Mouse (Mus musculus): ENCODE data around the gene Rin3.

The Rin3 gene

GRCm38 (mm10) chr12:102372322-102372721 lies 89.5 kb downstream of the Rin3 start:
- 80% methylated on average over 3 of the region's 3 CpGs for WGBS

DNA sequence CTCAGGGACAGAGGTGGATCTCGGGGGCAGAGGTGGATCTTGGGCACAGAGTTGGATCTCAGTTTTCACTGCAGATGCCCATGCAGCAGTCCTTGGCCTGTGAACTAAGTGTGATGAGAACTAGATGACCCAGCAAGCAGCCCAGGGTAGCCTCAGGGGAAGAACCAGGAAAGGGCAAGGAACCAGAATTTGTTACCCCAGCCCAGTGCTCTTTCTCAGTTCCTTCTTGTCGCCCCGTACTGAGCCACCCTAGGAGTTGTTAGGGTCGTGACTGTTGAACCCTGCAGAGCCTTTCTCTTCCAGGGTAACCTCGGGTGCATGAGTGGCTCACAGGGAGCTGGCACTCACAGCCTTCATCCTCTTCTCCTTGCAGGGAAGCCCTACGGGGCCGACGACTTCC lies 99.3 kb downstream of the Rin3 start:
- 77% methylated on average over 8 of the region's 8 CpGs for WGBS

DNA sequence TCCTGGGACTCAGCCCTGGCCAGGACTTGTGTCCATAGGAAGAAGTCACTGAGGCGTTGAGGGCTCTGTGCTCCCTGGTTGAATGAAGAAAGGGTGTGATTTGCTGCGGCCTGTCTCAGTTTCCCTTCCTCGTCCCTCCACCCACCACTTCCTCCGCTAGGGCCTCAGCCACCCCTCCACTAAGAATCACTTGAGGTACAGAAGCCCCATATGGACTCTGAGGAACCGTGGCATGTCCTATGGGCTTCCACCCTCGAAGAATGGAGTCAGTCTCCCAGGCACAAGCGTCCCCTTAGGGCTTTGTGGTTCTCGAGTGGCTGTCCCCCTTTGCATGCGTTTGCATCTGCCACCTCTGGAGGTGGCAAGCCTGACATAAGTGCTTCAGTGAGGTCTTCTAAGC lies 100.4 kb downstream of the Rin3 start:
- WGBS: 86% methylated on average over 9 of the region's 9 CpGs

- WGBS: 25% methylated on average over 3 of the region's 3 CpGs
These were observed 102.0 kb downstream of the Rin3 start for GRCm38 (mm10) chr12:102384819-102385218.

DNA sequence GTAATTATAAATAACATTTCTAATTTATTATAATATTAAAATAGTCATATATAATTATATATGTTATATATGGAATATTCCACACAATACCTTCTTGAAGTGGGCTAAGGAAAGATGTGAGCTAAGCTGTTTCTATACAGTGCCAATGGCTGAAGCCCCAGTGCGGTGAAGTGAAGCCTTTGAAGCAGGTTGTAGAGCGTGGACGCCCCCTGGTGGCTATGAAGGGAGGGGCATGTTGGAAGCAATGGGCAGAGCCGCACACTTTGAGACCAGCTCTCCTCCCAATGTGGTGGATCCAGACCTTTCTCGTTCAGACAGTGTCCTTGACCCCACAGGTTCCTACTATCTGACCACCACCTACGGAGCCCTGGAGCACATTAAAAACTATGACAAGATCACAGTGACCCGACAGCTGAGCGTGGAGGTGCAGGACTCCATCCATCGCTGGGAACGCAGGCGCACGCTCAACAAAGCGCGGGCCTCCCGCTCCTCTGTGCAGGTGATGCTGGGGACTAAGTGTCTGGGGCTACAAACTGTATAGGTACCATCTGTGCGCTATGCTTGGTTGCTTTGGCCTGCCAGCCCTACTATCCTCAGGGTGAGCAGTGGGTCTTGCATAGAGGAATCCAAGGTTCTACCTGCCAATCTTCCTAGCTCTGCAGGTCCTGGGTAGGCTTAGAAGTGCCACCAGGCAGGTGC lies 104.5 kb downstream of the Rin3 start:
- 56% methylated on average over 16 of the region's 16 CpGs for WGBS

DNA sequence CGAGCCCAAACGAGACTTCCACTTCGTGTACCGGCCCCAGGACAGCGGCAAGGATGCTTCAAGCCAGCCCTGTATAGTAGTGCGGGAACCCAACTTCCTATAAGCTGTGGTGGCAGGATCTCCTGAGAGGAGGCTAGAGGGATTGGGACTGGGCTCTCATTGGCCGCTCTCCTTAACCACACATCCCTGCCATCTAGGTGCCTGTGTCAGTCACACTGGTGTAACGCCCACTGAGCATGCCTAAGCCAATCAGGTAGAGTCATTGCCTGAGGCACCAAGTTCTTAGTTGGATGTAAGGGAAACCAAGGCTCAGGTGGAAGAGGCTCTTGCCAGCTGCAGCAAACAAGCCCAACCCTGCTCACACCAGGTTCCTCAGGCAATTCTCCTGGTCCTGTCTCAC lies 107.2 kb downstream of the Rin3 start:
- WGBS: 39% methylated on average over 8 of the region's 8 CpGs

DNA sequence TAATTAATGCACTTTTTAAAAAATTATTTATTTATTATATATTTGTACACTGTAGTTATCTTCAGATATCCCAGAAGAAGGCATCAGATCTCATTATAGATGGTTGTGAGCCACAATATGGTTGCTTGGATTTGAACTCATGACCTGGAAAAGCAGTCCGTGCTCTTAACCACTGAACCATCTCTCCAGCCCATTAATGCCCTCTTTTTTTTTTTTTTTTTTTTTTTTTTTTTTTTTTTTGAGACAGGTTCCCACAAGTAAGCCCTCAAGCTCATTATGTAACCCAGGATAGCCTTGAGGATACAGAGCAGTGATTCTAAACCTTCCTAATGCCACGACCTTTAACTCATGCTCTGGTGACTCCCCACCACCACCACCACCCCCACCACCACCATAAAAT lies 108.3 kb downstream of the Rin3 start:
- WGBS: 93% methylated on average over 2 of the region's 2 CpGs

DNA sequence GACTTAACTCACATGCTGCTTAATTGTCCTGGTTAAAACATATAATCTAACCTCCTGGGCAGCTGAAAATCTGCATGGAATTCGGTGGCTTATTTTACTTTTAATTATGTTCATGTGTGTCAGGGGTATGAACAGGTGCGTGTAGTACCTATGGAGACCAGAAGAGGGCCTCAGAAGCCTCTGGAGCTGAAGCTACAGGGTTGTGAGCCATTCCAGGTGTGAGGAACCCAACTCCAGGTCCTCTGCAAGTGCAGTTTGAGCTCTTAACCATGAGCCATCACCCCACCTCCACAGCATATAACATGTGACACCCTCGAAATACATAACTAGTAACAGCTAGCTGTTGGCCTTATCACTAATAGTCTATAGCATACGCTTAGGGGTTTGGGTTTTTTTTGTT lies 109.1 kb downstream of the Rin3 start:
- WGBS: 76% methylated on average over 4 of the region's 4 CpGs

GRCm38 (mm10) chr12:102394496-102394895 lies 111.6 kb downstream of the Rin3 start:
- WGBS: 90% methylated on average over 7 of the region's 7 CpGs

- 62% methylated on average over 9 of the region's 9 CpGs for WGBS
These were observed 112.7 kb downstream of the Rin3 start for GRCm38 (mm10) chr12:102395537-102395936.

- 49% methylated on average over 19 of the region's 19 CpGs for WGBS
These were observed 113.4 kb downstream of the Rin3 start for GRCm38 (mm10) chr12:102395998-102396991.

DNA sequence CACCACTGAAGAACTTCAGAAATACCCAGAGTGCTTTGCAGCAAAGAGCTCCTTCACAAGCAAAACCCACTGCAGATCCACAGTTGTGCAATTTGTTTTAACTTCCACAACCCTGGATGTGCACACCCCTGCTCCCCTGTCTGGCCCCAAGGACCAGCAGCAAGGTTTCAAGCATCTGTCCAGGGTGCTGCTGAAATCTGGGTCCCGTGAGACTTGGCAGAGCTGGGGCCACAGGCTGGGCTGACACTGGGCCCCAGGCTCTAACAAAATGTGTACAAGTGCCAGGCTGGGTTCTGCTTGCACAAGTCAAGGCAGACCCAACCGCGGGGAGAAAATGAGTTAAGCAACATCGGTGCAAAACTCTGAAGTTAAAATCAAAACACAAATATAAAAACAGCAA lies 115.7 kb downstream of the Rin3 start:
- 78% methylated on average over 4 of the region's 4 CpGs for WGBS

DNA sequence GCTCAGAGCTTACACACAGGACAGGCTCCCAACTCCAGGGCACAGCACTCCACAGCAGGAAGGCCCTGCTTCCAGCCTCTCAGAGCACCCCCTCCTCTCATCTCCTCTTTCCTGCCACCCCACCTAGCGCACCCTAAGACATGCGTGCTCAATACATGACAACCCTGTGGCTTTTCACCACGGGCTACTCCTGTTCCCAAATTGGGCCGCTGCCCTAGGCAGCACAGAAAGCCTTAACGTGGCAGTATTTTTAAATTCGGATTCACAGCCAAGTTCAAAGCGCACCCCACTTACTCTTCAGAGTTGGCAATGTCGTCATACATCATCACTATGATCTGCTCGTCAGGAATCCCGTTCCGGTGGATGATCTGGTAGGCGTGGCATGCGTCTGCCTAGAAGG lies 130.3 kb downstream of the Rin3 start:
- 70% methylated on average over 13 of the region's 13 CpGs for WGBS

DNA sequence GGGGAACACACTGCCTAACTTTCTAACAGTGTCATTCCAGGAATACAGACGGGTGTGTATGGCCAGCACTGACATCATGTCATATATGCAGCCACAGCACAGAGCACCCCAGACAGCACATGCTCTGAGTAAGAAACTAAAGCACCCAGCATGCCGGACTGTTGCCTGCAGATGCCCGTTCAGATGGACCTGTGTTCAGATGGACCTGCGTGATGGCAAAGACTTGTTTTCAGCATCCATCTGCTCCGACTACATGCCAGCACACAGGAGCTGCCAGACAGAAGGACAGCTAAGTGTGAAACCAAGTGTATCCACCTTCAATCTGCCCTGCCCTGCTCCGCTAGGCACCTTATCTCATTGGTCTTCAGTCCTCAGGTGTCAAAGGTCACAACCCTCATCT lies 131.8 kb downstream of the Rin3 start:
- WGBS: 76% methylated on average over 6 of the region's 6 CpGs

DNA sequence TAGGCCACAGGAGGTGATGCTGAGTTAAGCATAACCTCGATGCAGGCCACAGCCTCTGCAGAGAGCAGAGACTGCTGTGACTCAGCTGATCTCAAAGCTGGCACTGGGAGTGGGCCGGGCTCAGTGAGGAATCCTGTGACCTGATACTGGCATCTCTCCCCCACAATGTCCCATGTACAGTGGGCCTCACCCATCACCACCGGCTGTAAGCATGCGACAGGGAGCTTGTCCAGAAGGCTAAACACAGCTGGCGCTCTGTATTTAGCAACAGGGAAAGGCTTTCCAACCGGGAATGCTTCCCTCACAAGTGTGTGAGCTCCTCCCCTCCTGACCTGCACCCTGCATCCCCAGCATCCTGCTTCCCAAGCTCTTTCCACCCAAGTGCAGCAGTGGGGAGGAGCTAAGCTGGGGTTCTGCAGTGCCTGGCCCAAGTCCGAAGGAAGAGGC lies 133.6 kb downstream of the Rin3 start:
- 15% methylated on average over 7 of the region's 7 CpGs for WGBS

DNA sequence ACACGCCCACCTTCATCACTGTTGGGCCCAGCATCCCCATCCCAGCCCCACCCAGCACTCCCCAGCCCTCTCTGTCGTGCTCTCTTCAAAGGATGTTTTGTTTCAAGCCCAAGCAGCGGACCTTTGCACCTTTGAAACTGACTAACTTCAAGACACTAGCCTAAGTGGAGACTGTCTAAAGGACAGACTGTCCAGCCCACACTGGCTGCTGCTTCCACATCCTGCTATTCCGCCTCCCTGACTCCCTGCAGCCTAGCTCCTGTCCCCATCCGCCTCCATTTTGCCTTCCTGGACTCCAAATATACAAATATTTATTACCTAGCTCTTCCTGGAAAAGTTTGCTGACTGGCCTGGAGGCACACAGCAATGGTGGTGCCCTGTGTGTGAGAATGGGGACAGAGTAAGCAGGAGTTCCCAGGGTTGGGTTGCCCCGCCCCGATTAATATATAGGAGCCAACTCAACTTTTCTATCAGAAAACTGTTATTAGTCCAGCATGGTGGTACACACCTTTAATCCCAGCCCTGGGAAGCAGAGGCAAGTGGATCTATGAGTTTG lies 134.2 kb downstream of the Rin3 start:
- WGBS: 69% methylated on average over 7 of the region's 7 CpGs

DNA sequence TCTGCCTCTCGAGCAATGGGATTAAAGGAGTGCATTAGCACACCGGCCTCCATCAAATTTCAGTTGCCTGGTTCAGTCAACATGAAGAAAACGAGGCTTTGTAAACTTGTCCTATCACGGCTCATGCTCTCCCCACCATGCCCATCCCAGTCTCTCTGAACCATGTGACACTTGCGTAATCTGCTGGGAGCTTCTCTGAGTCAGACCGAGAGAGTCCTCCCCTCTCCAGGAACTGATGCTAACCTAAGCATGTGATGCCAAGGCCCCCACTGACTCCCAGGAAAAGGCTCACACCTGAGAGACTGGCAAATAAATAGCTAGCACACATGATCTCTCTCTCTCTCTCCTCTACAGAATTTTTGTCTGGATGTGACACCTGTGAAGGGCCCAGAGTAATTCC lies 134.9 kb downstream of the Rin3 start:
- WGBS: 75% methylated on average over 6 of the region's 6 CpGs

DNA sequence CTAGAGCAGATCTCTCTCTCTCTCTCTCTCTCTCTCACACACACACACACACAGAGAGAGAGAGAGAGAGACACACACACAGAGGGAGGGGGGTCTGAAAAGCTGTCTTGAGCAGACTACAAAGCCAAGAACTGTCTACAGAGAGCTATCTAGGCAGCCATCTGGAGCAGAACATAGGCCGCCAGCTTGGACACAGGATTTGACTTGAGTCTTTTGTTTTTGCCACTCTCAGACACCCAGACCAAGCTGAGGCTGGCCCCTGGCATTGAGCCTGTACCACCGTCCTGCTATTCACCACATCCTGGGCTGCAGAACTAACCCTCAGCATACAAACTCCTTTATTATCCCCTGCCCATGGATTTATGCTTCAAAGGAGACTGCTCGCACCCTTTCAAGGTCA lies 136.7 kb downstream of the Rin3 start:
- WGBS: 35% methylated on average over 3 of the region's 3 CpGs

DNA sequence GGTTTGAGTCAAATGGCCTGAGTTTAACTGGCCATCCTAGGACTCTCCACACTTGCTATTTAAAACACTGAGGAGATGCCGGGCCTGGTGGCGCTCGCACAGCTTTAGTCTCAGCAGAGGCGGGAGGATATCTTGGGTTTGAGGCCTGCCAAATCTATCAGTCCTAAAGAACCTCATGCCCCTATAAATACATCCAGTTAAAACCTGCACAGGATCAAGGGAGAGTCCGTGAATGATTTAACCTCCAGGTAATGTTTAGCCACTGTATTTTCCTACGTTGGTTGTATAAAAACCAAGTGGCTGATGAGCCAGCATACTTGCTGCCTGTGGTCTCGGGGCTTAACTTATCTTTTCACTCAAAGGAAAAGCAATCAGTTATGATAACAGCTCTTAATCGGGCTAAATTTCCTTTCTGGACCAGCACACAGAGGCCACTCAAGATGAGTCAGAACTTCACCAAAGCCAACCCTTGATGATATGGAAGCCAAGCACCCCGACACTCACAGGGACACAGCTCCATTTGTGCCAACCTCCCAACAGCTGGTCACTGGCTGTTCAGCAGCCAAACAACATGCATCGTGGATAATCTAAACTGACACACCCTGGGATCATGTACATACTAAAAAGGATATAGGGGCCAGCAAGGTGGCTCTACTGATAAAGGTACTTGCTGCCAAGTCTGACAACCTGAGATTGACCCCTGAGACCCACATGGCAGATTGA lies 137.5 kb downstream of the Rin3 start:
- 59% methylated on average over 10 of the region's 10 CpGs for WGBS

GRCm38 (mm10) chr12:102422065-102422464 lies 139.2 kb downstream of the Rin3 start:
- WGBS: 37% methylated on average over 6 of the region's 6 CpGs

DNA sequence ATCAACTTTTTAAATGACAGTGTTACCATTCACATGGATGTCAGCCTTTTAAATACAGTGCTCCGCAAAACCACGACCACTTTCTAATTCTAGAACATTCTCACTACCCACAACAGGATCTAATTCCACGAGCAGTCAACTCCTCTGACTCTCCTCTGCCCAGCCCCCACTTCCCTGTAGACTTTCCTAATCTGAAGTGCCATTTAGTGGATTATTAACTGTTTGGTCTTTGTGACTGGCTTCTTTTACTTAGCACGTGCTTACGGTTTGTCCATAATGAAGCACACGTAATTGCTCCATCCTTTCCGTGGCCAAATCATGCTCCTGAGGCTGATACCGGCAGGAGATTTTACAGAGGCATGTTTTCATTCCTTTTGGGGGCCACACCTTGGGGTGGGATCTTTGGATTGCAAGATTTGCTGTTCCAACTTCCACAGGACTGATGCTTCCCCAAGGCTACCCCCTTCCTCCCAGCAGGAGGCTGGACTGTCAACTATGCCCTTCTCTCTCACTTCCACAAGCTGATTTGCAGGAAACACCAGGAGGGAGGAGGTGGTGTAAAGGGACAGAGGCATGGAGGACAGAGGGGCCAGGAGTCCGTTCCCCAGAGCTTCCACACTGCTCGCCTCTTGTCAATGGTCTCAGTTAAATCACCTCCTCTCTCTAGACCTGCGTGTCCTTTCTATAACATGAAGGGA lies 139.9 kb downstream of the Rin3 start:
- WGBS: 80% methylated on average over 11 of the region's 11 CpGs
